Mouse (Mus musculus) midbrain, embryonic 14.5 days (tissue): Measurements from ENCODE around the gene Aff3. TPM values are rescaled to one million over a fixed set of nuclear protein-coding genes. Genes with fewer than 3 reads are reported as not detected.

Experiments
- ATAC-seq: fragments of 200-750 bp; cut with Nextera tagmentation; 2 replicates; pipeline ENCODE4 v1.8.0; 2017; ENCODE audit warnings: moderate number of reproducible peaks, moderate library complexity; ENCODE audit not compliant: low FRiP score, low TSS enrichment
- DNase-seq: peaks from one replicate; pipeline ENCODE4 v3.0.0-alpha.2; 2015
- H3K27ac ChIP-seq: fragments of 300-500 bp; sonication (generic); replicated peaks from 2 replicates; pipeline ENCODE4 v1.5.1; 2014; ENCODE audit warnings: mild to moderate bottlenecking, low read depth, low read length, moderate library complexity
- H3K27me3 ChIP-seq: fragments of 300-500 bp; sonication (generic); 2 replicates; pipeline ENCODE4 v1.6.1; 2014; ENCODE audit warnings: low read length, control low read depth, mixed read lengths; ENCODE audit not compliant: control insufficient read depth, insufficient read depth
- H3K36me3 ChIP-seq: fragments of 300-500 bp; sonication (generic); 2 replicates; pipeline ENCODE4 v1.6.1; 2014; ENCODE audit warnings: low read length, control low read depth; ENCODE audit not compliant: control insufficient read depth, insufficient read depth
- H3K4me1 ChIP-seq: fragments of 300-500 bp; sonication (generic); 2 replicates; pipeline ENCODE4 v1.6.1; 2014; ENCODE audit warnings: mild to moderate bottlenecking, antibody characterized with exemption, low read length, control low read depth; ENCODE audit not compliant: control insufficient read depth, insufficient read depth
- H3K4me2 ChIP-seq: fragments of 300-500 bp; sonication (generic); 2 replicates; pipeline ENCODE4 v1.6.1; 2014; ENCODE audit warnings: mild to moderate bottlenecking, low read length, moderate library complexity
- H3K4me3 ChIP-seq: fragments of 300-500 bp; sonication (generic); replicated peaks from 2 replicates; pipeline ENCODE4 v1.5.1; 2014; ENCODE audit warnings: low read depth, low read length
- H3K9ac ChIP-seq: fragments of 300-500 bp; sonication (generic); replicated peaks from 2 replicates; pipeline ENCODE4 v1.6.1; 2014; ENCODE audit warnings: mild to moderate bottlenecking, low read length, moderate library complexity
- H3K9me3 ChIP-seq: fragments of 300-500 bp; sonication (generic); 2 replicates; pipeline ENCODE4 v1.6.1; 2016; ENCODE audit warnings: low read length, control low read depth, mixed read lengths; ENCODE audit not compliant: control insufficient read depth
- WGBS: fragments of 180-500 bp; shearing (Covaris S2); extraction: QIAGEN DNeasy Blood & Tissue Kit; methylation state at CpG from one replicate; pipeline ENCODE4 v1.1.7; 2014; 5-methylcytosine and 5-hydroxymethylcytosine counted together
- polyA plus RNA-seq: library from polyadenylated mRNA; unstranded; fragments of >200 nt; fragmentation: Nextera tagmentation; extraction: Ambion mirVana; gene quantifications from 2 replicates; pipeline ENCODE4 v1.2.1, GENCODE M21; 2014

Aff3 gene
- polyA plus RNA-seq, 1 experiment from 2014 or later = 20.3 TPM

DNA sequence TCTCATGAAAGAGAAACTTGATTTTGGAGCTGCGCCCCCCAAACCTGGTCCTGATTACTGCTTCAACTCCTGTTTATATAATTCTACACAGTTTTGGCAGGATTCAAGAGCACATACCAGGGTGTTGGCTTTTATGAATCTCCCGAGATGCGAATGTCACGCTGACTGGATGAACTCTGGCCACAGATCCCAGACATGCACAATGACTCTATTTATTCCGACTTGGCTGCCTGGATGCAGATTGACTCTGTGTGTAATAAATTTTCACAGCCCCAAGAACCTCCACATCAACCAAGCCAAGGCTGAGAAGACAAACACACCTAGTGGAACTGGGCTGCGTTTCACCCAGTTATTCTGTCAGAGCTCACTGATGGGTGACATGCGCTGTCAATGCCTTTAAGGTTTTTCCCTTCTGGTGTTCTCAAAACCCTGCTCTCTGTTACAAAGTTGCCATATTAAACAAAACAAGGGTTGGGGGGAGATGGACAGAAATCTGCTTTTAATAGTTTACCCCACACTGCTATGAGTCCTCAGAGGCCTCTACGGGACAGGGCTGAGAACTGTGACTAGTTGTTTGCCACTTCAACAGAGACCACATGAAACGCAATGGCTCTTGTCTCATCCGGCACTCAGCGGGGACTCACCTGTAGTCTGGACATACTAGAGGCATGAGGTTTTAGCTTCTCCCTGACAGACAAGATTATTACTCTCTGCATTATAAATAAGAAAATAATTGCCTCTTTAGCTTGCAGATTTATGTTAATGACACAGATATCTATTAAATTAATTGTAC is 402.2 kb downstream of the Aff3 start:
- no peak overlapping the region for H3K9ac ChIP-seq
- peak; percentile 40 for DNase-seq
- no peak overlapping the region for H3K27ac ChIP-seq
- peaks cover 3% of the 10 kb centered on the region; the same call in 1 of the 2 replicates for H3K36me3 ChIP-seq
- WGBS = 28% methylated on average over 11 of the region's 11 CpGs
- ATAC-seq = no peak; the same call in 1 of the 2 replicates
- H3K4me2 ChIP-seq = no peak overlapping the region
- H3K9me3 ChIP-seq = no peaks in the 10 kb centered on the region
- H3K4me1 ChIP-seq = peaks cover 22% of the 10 kb centered on the region
- no peaks in the 10 kb centered on the region for H3K27me3 ChIP-seq
- H3K4me3 ChIP-seq = no peak overlapping the region

- no peak overlapping the region for H3K9ac ChIP-seq
- H3K4me1 ChIP-seq = peaks cover 22% of the 10 kb centered on the region
- H3K4me2 ChIP-seq = no peak overlapping the region
- no peak for ATAC-seq
- H3K27ac ChIP-seq = no peak overlapping the region
- H3K27me3 ChIP-seq = no peaks in the 10 kb centered on the region
- H3K36me3 ChIP-seq = peaks cover 2% of the 10 kb centered on the region; the same call in 1 of the 2 replicates
- no peak overlapping the region for H3K4me3 ChIP-seq
- 92% methylated on average over 5 of the region's 5 CpGs for WGBS
- no peaks in the 10 kb centered on the region for H3K9me3 ChIP-seq
- DNase-seq = no peak
These were observed 403.7 kb downstream of the Aff3 start for GRCm38 (mm10) chr1:38261076-38261475.

DNA sequence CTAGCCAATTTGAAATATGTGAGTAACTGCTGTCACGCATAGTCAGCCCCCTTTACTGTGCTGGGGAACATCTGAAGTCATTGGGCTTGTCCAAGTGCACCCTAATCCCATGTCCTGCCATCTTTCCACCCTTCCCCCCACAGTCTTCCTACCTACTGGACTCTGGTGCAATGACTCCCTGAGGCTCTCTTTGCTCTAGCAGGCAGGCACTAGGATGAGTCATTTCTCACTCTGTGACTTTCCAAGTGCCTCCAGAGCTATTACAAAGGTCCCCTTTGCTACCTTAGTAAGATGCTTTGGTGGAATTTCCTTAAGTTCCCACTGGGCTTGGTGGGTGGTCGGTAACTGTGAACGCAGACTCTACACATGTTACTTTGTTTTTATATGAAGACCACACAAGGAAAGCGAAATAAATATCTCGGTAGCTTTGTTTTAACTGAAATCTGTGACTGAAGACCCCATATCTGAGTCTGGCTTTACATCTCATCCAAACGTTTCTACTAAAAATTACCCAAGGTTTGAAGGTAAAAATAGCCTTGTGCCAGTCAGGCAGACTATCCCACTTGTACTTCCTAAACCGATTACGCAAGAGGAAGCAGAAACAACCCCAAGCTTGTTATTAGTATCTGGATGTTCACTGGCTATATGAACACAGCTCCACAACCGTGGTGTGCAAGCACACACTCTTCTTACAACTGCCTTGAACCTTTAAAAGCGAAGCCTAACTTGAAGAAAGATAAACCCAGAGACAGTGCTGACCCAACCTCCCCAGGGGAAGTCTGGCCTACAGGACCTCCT is 405.0 kb downstream of the Aff3 start:
- Histone ChIP-seq H3K9me3 (no peaks in the 10 kb centered on the region), H3K36me3 (no peaks in the 10 kb centered on the region), H3K4me3 (no peak overlapping the region), H3K27ac (no peak overlapping the region), H3K4me1 (peaks cover 22% of the 10 kb centered on the region), H3K9ac (no peak overlapping the region), H3K27me3 (no peaks in the 10 kb centered on the region), H3K4me2 (no peak overlapping the region)
- WGBS = 93% methylated on average over 10 of the region's 10 CpGs
- ATAC-seq = no peak
- DNase-seq = no peak

- no peak overlapping the region for H3K4me2 ChIP-seq
- H3K36me3 ChIP-seq = no peaks in the 10 kb centered on the region; the same call in 1 of the 2 replicates
- no peak for DNase-seq
- H3K9me3 ChIP-seq = no peaks in the 10 kb centered on the region
- no peaks in the 10 kb centered on the region for H3K27me3 ChIP-seq
- no peak overlapping the region for H3K4me3 ChIP-seq
- no peak overlapping the region for H3K9ac ChIP-seq
- H3K27ac ChIP-seq = no peak overlapping the region
- no peaks in the 10 kb centered on the region for H3K4me1 ChIP-seq
- WGBS = 80% methylated on average over 8 of the region's 8 CpGs
- ATAC-seq = no peak
These were observed 410.3 kb downstream of the Aff3 start for GRCm38 (mm10) chr1:38254426-38254825.

DNA sequence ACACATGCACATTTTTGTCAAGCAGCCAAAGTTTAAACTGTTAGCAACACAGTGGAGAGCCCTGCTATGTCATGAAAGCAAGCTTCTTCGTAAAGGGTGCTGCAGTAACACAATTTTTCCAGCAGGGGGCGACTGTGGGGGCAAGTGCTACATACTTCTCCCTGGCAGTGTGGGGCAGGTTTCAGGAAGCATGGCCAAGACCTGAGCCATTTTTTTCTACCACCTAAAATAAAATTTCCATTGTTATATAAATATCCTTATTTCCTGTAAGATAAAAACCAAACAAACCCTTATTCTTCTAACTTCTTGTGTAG is 412.0 kb downstream of the Aff3 start:
- WGBS = 45% methylated on average over 2 of the region's 2 CpGs
- Histone ChIP-seq H3K27me3 (no peaks in the 10 kb centered on the region), H3K9ac (no peak overlapping the region), H3K9me3 (no peaks in the 10 kb centered on the region), H3K4me1 (no peaks in the 10 kb centered on the region), H3K4me3 (no peak overlapping the region), H3K27ac (no peak overlapping the region), H3K36me3 (no peaks in the 10 kb centered on the region; the same call in 1 of the 2 replicates), H3K4me2 (no peak overlapping the region)
- DNase-seq = peak; percentile 41
- no peak for ATAC-seq

DNA sequence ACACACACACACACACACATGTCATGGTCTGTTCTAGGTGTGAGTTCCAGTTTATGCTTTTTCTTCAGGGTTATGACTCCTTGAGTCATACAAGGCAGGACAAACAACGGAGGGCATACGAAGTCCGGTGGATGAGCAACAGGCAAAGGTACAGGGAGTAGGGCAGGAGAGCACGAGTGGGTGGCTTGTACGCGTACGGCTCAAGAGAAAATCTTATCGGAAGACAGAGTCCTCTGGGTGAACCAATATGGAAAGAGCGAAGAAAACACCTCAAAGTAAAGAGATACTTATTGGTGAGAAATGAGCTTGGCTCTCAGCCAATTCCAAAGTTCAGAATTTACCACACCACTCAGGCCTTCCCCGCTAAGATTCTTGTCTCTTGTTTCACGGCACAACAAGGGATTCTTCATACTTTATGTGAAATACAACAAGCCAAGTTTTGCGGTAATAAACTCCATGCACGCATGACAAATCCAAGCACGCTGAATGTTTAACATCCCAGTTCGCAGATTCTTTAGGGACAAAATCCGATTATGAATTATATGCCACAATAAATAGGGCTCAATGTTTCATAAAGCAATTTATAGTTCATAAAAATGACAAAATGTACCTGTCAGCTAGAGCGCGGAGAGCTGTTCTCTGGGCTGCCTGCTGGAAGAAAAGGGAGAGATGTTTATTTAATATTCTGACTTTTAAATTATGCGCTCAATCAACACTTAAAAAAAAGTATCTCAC is 412.6 kb downstream of the Aff3 start:
- Histone ChIP-seq H3K4me2 (no peak overlapping the region), H3K9ac (no peak overlapping the region), H3K4me3 (no peak overlapping the region), H3K36me3 (no peaks in the 10 kb centered on the region; the same call in 1 of the 2 replicates), H3K27ac (no peak overlapping the region), H3K4me1 (peaks cover 5% of the 10 kb centered on the region; the same call in 1 of the 2 replicates), H3K27me3 (no peaks in the 10 kb centered on the region), H3K9me3 (no peaks in the 10 kb centered on the region)
- WGBS = 93% methylated on average over 19 of the region's 19 CpGs
- DNase-seq (peak; percentile 23), ATAC-seq (no peak)

- Histone ChIP-seq H3K27me3 (no peaks in the 10 kb centered on the region), H3K4me1 (peaks cover 6% of the 10 kb centered on the region; the same call in 1 of the 2 replicates), H3K4me2 (no peak overlapping the region), H3K9ac (no peak overlapping the region), H3K4me3 (no peak overlapping the region), H3K27ac (no peak overlapping the region), H3K36me3 (no peaks in the 10 kb centered on the region; the same call in 1 of the 2 replicates), H3K9me3 (no peaks in the 10 kb centered on the region)
- ATAC-seq (no peak), DNase-seq (no peak)
- 90% methylated on average over 11 of the region's 11 CpGs for WGBS
These were observed 413.3 kb downstream of the Aff3 start for GRCm38 (mm10) chr1:38251448-38251847.

GRCm38 (mm10) chr1:38250246-38250645 is 414.5 kb downstream of the Aff3 start:
- peaks cover 6% of the 10 kb centered on the region; the same call in 1 of the 2 replicates for H3K4me1 ChIP-seq
- DNase-seq (no peak), ATAC-seq (no peak)
- 91% methylated on average over 3 of the region's 3 CpGs for WGBS
- H3K27ac ChIP-seq = no peak overlapping the region
- H3K27me3 ChIP-seq = no peaks in the 10 kb centered on the region
- H3K9me3 ChIP-seq = no peaks in the 10 kb centered on the region
- no peak overlapping the region for H3K4me2 ChIP-seq
- H3K4me3 ChIP-seq = no peak overlapping the region
- no peaks in the 10 kb centered on the region; the same call in 1 of the 2 replicates for H3K36me3 ChIP-seq
- H3K9ac ChIP-seq = no peak overlapping the region
